Mouse (Mus musculus): ENCODE measurements around the gene Ppt2. TPM values are rescaled to one million over a fixed set of nuclear protein-coding genes. Genes with fewer than 3 reads are reported as not detected.

Gene Ppt2
- total RNA-seq, 2 experiments from 2014 or later = 26.8 to 41.4 TPM

DNA sequence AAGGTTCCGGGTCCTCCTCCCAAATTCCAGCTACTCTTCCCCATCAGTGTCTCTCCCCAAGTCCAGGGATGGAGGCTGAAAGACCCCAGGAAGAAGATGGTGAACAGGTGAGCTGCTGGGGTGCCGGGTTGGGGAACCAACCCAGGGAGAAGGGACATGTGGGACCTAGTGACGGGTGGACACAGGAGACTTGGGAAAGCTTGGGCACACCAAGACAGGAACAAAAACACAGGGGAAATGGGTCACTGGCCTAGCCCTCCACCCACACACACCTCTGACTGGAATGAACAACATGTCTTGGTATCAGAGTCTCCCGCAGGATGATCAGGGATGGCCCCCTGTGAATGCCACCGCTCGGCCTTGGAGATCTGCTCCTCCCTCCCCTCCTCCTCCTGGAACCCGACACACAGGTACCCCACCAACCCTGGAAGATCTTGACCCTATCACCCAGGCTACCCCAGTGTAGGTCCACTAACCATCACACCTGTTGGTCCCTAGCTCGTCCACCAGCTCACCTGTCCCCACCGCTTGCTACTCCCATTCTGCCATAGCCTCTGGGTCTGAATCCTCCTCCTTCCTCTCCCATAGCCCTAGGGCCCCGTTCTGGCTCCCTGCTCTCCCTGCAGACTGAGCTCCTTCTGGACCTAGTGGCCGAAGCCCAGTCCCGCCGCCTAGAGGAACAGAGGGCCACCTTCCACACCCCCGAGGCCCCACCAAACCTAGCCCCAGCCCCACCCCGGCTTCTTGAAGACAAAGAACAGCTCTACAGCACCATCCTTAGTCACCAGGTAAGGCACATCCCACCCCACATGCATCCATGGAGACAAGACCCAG is 37.9 kb downstream of the Ppt2 start:
- no peak for ATAC-seq (ENCODE audit: poor library complexity, severe bottlenecking)

DNA sequence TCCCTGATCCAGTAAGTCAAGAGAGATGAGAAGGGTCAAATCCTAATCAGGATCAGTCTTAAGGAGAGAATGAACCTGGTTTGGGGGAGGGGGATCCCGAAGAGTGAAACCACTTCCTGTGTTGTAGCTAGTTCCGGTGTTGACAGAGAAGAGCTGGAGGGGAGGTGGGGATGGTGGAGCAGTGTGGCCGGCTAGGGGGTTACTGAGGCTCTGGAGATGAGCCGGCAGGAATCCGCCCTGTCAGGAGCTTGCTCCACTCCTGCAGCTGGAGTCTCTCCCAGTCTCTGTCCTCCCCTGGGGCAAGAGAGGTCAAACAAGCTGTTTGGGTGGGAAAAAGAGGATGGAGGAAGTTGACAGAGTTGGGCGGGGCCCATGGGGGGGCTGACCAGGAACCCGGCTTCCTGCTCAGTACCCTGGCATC is 38.6 kb downstream of the Ppt2 start, which contains the start of gene Gpsm3:
TSS of gene Gpsm3 (plus strand) at position 126 of the 421 bp plus-strand sequence.
- peak; percentile 27 for ATAC-seq (ENCODE audit: poor library complexity, severe bottlenecking)

DNA sequence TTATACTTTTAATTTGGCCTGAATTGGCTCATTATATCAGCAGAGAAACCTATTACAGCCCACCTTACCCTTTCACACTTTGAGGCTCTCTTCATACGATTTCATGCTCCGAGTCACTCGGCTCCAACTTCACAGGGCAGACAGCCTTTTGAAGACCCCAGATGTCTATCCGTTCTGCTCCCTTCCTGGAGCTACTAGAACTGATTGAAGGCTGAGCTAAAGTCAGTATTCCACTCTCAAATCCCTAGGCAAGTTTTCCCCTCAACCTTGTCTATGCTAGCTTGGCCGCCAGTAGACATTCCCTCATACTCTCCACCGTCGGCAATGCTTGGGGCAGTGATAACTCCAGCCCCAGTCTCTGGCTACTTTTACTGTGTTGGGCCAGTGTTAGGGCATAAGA is 39.1 kb downstream of the Ppt2 start:
- no peak for ATAC-seq (ENCODE audit: poor library complexity, severe bottlenecking)

DNA sequence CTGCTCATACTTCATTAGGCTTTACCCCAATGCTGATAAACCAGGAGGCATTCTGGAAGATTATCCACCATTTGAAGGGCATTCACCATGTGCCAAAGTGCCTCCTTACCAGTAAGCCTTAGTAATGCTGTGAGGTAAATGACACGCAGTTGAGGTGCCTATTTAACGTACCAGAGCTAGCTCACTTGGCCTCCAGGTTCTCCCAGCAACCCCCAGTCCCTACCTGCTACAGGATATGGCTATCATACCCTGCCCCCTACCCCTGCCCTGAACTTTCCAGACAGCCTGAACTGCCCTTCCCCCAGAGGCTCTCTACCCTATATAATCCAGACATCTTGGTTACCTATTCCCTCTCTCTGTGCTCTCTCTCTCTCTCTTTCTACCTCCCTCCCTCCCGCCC is 39.5 kb downstream of the Ppt2 start:
- no peak for ATAC-seq (ENCODE audit: poor library complexity, severe bottlenecking)

DNA sequence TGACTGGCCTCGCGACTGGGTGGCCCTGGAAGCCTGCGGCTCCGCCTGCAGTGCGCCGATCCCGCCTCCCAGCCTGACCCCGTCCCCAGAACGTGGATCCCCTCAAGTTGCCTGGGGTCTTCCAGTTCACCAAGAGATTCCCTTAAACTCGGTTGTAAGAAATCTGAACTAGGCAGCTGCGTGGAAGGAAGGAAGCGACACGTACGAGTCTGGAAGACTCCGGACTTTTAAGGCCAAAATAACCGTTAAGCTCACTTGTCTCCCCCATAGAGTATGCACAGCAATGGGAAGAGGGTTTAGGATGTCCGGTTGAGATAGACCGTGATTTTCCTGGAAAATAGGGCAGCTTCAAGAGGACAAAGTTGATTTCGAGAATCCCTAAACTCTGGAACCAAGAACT is 40.5 kb downstream of the Ppt2 start:
- ATAC-seq (ENCODE audit: poor library complexity, severe bottlenecking) = no peak

DNA sequence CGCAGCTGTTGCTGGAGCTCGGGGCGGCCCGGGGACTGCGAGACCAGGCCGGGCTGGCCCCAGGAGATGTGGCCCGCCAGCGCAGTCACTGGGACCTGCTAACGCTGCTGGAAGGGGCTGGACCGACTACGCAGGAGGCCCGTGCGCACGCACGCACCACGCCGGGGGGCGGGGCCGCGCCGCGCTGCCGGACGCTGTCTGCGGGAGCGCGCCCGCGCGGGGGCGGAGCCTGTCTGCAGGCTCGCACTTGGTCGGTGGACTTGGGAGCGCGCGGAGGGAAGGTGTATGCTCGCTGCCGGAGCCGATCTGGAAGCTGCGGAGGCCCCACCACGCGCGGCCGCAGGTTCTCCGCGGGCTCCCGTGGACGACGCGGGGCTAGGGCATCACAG is 40.9 kb downstream of the Ppt2 start:
- ATAC-seq (ENCODE audit: poor library complexity, severe bottlenecking) = peak; percentile 72

DNA sequence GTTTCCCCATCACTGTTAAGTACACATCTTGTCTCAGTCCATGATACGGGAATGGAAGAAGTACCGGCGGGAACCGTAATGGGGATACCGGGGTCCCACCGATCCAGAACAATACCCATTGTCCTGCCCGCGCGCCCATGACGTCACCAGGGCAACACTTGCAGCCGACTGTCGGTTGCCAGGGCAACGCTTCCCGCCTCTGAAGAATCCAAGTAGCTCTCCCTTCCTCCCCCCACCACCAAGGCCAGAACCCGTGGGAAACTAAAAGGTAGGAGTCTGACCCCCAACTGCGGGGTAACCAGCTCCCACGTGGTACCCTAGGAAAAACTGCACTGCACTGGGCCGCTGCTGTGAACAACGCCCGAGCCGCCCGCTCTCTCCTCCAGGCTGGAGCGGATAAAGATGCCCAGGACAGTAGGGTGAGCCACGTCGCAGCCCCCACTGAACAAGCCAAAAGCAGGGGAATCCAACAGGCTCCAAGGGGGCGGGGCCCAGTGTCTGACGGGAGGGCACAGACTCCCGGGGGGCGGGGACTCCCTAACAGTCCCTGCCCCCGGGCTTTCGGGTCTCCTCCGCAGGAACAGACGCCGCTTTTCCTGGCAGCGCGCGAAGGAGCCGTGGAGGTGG is 41.4 kb downstream of the Ppt2 start:
- ATAC-seq (ENCODE audit: poor library complexity, severe bottlenecking) = peak; percentile 24

DNA sequence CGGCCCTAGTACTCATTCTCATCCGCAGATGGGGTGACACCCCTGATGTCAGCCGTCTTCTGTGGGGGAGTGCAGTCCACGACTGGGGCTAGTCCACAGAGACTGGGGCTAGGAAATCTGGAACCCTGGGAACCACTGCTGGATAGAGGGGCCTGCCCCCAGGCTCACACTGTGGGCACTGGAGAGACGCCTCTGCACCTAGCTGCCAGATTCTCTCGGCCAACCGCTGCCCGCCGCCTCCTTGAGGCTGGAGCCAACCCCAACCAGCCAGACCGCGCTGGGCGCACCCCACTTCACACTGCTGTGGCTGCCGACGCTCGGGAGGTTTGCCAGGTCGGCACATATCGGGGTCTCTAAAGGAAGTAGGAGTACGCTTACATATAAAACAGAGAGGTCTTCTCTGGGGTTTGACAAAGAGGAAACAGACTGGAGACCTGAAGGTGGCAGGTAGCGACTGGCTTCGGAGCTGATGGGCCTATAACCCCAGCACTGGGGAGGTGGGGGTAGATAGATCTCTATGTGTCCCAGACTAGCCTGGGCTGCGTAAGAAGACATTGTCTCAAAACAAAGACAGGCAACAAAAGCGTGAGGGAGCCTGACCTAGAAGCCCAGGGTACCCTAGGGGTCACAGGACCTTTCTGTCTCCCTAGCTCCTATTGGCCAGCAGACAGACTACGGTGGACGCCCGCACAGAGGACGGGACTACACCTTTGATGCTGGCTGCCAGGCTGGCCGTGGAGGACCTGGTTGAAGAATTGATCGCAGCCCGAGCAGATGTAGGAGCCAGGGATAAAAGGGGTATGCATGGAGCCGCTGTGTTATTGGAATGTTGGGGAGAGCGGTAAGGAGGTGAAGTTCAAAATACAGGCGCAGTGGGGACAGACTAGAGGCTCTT is 42.2 kb downstream of the Ppt2 start:
- ATAC-seq (ENCODE audit: poor library complexity, severe bottlenecking) = no peak

DNA sequence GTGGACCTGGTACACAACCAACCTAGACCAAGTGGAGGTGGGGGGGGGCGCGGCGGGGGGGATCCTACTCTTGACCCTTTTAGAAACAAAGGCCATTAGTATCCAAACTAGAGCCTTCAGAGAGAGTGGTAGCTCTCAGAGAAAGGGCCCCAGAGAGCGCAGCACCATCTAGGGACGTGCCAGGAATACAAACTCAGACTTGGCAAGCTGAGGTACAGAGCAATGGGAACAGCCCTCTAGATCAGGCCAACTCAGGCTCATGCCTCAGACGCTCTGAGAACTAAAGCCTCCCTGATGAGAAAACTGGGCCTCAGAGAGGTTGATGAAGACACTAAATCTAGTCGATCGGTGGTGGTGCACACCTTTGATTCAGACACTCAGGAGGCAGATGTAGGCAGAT is 43.2 kb downstream of the Ppt2 start:
- ATAC-seq (ENCODE audit: poor library complexity, severe bottlenecking) = no peak

DNA sequence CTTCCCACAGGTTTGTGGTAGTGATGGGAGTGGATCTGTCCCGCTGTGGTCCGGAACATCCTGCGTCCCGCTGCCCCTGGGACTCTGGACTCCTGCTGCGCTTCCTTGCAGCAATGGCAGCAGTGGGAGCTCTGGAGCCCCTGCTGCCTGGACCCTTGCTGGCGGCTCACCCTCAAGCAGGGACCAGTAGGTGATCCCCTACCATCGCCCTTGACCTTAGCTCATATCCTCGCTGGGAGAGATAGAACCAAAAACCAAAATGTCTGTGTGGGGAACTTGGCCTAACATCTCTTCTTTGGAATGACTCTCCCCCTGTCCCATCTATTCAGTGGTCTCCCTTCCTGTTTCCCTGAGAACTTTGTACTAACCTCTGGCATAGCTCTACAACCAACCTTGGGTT is 44.5 kb downstream of the Ppt2 start:
- no peak for ATAC-seq (ENCODE audit: poor library complexity, severe bottlenecking)

DNA sequence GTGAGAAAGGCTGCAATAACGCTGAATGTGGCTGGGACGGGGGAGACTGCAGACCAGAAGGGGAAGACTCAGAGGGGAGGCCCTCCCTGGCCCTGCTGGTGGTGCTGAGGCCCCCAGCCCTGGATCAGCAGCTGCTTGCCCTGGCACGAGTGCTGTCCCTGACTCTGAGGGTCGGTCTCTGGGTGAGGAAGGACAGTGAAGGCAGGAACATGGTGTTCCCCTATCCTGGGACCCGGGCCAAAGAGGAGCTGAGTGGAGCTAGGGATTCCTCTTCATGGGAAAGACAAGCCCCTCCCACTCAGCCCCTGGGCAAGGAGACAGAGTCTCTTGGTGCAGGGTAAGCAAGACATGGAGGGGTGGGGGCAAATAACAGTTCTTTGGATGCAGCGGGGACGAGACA is 44.9 kb downstream of the Ppt2 start:
- ATAC-seq (ENCODE audit: poor library complexity, severe bottlenecking) = no peak

DNA sequence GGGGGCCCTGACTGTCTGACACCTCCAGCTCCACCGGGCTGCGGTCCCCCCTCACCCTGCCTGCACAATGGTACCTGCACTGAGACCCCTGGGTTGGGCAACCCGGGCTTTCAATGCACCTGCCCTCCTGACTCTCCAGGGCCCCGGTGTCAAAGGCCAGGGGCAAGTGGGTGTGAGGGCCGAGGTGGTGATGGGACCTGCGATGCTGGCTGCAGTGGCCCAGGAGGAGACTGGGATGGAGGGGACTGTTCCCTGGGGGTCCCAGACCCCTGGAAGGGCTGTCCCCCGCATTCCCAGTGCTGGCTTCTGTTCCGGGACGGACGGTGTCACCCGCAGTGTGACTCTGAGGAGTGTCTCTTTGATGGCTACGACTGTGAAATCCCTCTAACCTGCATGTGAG is 45.8 kb downstream of the Ppt2 start:
- no peak for ATAC-seq (ENCODE audit: poor library complexity, severe bottlenecking)

DNA sequence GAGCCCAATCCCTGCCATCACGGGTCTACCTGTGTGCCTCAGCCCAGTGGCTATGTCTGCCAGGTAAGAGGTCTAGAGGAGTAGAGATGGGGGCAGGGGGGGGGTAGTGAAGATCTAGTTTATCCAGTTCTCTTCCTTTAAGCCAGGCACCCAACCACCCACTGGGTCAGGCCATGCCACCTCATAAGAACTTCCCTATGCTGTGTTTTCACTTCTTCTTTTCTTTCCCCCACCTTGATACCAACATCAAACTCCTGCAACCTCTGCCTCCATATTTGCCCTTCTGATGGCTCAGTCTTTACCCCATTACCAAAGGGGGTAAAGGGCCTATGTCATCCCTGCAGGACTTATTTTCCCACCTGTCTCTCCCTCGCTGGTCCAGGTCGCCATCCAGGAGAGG is 50.2 kb downstream of the Ppt2 start:
- ATAC-seq (ENCODE audit: poor library complexity, severe bottlenecking) = peak; percentile 83

DNA sequence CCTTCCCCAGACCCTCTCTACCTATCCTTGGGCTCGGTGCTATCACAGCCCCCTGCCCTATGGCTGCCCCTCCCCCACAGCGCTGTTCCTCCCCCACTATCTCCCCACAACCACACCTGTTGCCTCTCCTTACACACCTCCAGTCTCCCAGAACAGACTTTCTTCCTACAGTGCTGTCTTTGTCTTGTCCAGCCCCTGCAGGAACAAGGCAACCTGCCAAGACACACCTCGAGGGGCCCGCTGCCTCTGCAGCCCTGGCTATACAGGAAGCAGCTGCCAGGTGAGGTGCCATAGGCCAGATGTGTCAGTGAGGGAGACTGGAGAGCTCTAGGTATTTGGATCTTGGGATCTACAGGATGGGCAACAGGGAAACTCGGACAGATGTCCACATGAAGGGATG is 51.7 kb downstream of the Ppt2 start:
- no peak for ATAC-seq (ENCODE audit: poor library complexity, severe bottlenecking)

DNA sequence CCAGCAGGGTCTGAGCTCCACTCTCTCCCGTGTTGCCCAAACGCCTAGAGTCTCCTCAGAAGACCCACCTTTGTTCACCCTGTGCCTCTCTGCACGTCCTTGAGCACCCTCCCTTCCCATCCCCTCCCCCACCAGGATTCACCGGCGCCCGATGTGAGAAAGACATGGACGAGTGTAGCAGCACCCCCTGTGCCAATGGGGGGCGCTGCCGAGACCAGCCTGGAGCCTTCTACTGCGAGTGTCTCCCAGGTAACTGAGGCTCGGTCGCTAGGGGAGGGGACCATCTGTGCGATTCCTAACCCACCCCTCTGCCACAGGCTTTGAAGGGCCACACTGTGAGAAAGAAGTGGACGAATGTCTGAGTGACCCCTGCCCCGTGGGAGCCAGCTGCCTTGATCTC is 55.9 kb downstream of the Ppt2 start:
- no peak for ATAC-seq (ENCODE audit: poor library complexity, severe bottlenecking)

DNA sequence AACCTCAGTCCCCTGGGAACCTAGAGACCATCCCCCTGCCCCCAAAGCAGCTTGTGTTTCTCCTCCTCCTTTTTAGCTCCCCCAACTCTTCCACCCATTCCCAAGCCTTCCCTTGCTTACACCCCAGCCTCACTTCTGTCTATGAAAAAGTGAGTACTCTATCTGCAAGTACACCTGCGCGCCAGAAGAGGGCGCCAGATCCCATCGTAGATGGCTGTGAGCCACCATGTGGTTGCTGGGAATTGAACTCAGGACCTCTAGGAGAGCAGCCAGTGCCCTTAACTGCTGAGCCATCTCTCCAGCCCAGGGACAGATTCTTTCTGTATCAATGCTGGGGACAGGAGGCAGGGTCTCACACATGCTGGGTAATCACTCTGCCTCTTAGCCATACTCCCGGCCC is 56.4 kb downstream of the Ppt2 start:
- ATAC-seq (ENCODE audit: poor library complexity, severe bottlenecking) = peak; percentile 56; the same call in 1 of the 2 replicates

DNA sequence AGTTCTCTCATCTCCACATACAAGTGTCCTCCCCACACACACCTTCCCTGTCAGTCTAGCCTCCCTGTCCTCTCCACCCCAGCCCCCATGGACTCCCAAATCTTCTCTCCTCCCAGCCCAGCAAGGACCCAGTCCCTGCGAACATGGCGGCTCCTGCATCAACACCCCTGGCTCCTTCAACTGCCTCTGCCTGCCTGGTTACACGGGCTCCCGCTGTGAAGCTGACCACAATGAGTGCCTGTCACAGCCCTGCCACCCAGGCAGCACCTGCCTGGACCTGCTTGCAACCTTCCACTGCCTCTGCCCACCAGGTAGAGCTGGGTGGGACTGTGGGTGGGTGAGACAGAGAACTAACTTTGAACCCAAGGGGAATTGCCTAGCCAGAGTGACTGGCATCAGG is 58.4 kb downstream of the Ppt2 start:
- ATAC-seq (ENCODE audit: poor library complexity, severe bottlenecking) = no peak

DNA sequence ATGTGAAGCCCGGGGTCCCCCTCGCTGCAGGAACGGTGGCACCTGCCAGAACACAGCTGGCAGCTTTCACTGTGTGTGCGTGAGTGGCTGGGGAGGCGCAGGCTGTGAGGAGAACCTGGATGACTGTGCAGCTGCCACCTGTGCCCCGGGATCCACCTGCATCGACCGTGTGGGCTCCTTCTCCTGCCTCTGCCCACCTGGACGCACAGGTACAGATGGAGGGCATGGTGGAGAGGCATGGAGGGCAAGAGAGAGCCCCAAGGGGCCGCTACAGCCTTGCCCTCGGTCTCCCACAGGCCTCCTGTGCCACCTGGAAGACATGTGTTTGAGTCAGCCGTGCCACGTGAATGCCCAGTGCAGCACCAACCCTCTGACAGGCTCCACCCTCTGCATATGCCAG is 59.9 kb downstream of the Ppt2 start:
- ATAC-seq (ENCODE audit: poor library complexity, severe bottlenecking) = no peak

DNA sequence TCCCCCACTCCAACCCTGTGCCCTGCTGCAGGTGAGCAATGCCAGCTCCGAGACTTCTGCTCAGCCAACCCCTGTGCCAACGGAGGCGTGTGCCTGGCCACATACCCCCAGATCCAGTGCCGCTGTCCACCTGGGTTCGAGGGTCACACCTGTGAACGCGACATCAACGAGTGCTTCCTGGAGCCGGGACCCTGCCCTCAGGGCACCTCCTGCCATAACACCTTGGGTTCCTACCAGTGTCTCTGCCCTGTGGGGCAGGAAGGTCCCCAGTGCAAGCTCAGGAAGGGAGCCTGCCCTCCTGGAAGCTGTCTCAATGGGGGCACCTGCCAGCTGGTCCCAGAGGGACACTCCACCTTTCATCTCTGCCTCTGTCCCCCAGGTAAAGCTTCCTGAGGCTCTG is 61.0 kb downstream of the Ppt2 start:
- ATAC-seq (ENCODE audit: poor library complexity, severe bottlenecking) = no peak

Measured in megakaryocyte, adult 5-6 weeks (primary cell).